Mouse (Mus musculus): ENCODE results near the gene Pla2g10. TPM values are rescaled to one million over a fixed set of nuclear protein-coding genes. Genes with fewer than 3 reads are reported as not detected.
"Not testable (repeated sequence)": the region's sequence is repeated elsewhere in the genome, so short reads cannot be mapped to it uniquely, and the experiment has no call there.

Gene Pla2g10
- total RNA-seq, 2 experiments from 2014 or later: not detected

DNA sequence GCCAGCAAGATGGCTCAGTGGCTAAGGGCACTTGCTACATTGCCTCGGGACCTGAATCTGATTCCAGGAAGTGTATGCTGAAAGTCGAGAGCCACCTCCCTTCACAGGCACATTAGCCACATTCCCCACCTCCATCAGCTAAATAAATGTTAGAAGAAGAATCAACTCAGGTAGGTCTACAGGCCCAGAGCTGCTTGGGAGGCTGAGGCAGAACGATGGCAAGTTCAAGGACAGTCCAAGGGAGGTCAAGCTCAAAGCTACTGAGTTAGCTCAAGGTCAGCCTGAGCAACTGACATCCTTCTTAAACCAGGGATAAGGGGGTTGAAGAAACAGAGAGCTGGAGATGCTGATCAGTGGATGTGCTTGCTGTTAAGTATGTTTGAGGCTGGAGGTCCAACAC is 2.0 kb upstream of the Pla2g10 start:
- no peak for DNase-seq (ENCODE audit: low spot score in 2 of 2)

DNA sequence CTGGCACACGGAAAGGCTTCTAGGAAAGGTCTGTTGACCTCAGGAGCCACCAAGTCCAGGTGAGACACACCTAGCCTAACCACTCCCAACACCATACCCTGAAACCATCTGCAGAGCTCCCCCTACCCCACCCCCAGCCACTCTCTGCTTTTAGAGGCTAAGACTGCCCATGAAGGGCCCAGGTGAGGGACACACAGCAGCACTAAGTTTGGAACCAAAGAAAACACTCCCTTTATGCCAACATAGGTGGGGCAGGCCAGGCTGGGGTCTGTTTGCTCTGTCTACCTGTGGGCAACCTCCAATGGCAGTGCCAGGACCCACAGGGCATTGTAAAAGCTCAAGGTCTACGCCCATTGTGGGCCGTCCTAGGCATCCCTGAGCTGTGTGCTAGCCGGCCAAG is 1.4 kb downstream of the Pla2g10 start:
- DNase-seq (ENCODE audit: low spot score in 2 of 2): no peak

DNA sequence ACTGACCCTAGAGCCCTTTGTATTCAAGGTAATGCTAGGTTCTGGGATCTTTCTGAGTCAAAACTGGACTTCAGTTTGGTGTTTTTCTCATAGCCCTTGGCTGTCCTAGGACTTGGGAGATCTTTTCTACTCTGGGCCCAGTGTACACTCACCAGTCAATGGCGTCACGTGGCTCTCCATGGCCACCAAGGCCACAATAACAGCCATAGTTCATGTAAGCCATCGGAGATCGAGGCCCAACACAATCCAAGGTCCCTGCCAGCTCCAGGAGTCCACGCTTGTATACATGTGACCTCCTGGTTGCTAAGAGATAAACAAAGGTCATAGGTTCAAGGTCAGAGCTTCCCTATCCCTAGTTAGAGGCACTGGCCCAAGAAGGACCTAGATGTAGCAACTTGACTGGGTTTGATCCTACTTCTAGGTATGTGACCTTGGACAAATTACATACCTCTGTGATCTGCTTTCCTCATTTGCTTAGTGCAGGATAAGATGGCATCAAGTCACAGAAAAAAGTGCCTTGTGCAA is 2.9 kb downstream of the Pla2g10 start:
- DNase-seq (ENCODE audit: low spot score in 2 of 2): no peak

DNA sequence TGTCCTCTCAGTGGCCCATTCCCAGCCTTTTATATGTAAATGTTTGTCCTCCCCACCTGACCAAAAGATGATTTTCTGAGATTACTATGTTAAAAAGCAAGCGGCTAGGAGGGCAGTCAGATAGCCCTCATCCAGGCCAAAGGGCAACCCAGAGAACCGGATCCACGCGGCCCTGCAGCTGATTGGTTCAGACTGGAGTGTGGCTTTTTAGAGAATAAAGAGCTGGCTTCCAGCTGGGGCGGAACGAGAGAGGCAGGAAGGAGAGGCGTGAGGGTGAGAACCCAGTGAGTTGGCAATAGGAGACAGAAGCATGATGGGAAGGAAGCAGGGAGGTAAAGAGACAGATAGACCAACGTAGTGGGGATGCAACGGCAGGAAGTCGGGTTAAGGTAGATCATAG is 7.8 kb downstream of the Pla2g10 start:
- DNase-seq (ENCODE audit: low spot score in 2 of 2): no peak

DNA sequence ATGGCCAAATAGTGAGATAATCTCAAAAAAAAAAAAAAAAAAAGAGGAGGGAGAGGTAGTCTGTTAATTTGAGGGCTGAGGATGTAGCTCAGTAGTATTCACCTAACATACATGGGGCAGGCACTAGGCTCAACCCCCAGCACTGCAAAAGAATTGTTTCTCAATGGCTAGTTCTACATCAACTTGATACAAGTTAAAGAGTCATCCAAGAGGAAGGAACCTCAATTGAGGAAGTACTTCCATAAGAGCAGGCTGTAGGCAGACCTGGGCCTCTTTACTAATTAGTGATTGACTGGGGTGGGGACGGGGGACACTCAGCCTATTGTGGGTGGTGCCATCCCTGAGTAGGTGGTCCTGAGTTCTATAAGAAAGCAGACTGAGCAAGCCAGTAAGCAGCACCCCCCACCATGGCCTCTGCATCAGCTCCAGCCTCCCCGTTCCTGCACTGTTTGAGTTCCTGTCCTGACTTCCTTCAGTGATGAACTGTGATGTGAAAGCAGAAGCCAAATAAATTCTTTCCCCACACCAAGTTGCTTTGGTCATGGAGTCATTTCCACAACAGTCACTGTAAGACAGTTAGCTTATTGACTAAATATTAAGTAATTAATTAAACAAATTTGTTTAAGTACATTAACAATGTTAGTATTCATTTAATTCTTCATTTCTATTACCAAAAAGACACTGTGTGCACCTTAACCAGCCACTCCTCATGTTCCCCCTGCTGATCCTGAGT is 13.8 kb downstream of the Pla2g10 start:
- no peak for DNase-seq (ENCODE audit: low spot score in 2 of 2)

DNA sequence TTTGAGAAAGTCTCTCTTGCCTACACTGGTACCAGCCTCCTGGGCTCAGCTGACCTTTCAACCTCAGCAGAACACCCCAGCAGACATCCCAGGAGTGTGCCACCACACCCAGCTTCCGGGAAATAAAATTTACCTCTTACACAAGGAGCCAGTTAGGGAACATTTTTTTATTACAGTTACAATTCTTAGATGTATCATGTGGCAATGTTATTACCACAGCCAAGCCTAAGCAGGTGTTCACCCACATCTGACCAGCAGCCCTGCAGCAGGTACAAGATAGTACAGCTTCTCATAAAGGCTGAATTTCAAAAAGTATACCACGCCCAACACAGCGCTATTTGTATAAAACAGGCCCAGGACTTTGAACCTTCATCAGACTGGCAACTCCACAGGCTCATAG is 15.9 kb downstream of the Pla2g10 start:
- DNase-seq (ENCODE audit: low spot score in 2 of 2): no peak

DNA sequence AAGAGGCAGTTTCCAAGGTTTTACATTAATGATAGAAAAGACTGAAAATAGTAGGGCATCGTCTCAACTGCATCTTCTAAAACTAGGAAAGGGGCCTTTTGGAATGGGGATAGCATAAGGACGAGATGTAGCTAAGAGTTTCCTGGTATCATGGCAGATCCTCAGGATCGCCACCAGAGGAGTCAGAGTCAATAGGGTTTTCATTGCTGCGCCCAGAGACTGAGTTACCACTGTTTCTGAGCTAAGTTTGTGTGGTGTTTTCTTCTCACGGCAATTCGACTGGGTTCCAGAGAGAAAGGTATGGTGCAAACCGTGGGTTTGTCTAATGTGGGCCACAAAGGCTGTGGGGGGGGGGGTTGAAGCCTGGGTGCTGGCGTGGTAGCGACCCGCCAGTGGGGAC is 26.1 kb downstream of the Pla2g10 start:
- DNase-seq (ENCODE audit: low spot score in 2 of 2): no peak

DNA sequence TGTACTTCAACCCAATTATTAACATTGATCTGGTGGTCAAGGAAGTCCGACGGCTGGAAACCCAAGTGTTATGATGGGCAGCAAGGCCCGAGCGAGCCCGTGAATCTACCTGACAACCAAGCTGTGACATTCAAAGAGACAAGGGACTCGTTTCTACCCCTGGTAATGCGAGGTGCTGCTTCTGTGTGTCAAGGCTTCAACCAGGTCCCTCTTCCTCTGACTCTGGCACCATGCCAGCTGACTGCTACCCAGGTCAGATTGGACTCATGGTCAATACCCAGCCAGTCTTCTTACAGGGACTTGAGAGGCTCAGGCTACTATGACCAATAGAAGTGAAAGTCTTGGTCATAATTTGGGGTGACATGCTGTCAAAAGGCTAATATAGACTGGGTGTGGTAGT is 28.6 kb downstream of the Pla2g10 start:
- no peak for DNase-seq (ENCODE audit: low spot score in 2 of 2)

DNA sequence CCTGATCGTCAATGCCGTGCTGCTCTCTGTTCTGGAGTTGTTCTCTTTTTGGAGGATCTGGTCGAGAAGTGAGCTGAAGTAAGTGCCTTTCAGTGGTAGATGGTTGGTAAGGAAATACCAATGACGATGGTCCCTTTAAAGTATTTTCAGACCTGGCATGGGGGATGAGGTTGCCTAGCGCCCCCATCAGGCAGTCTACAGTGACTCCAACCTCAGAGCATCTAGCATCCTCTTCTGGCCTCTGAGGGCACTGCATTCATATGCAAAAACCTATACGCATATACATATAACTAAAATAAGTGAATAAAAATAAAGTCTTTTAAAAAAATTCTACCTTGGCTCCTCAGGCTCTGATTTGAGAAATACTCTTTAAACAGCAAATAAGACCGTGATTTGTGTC is 31.8 kb downstream of the Pla2g10 start:
- no peak for DNase-seq (ENCODE audit: low spot score in 2 of 2)

DNA sequence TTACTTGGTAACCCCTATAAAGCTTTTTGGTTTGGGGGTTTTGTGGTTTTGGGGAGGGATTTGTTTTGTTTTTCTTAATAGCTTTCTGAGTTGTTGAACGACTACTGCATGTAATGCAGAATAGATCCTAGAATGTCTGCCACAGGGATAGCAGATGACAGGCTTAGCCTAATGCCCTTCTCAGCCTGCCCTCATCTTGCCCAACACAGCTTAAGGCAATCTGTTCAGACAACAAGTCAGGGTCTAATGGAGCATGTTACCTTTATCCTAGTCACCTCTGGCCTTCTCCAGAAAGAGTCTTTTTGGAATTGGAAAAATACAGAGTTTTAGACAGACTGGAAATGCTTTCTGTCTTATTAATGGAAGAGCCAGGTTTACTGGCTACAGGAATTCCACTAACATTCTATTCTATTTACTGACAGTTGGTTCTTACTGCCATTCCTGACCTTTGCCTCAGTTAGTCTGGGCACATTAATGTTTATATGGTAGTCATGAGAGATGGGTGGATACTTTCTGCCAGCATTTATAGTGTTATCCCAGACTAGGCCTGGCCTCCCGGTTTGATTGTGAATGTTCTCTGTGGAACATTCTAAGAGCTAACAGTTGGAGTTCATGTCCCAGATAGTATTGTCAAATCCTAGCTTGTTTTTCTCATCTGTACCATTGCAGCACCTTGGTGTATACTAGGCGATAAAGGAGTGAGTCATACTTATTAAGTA is 52.0 kb downstream of the Pla2g10 start:
- DNase-seq (ENCODE audit: low spot score in 2 of 2): no peak

DNA sequence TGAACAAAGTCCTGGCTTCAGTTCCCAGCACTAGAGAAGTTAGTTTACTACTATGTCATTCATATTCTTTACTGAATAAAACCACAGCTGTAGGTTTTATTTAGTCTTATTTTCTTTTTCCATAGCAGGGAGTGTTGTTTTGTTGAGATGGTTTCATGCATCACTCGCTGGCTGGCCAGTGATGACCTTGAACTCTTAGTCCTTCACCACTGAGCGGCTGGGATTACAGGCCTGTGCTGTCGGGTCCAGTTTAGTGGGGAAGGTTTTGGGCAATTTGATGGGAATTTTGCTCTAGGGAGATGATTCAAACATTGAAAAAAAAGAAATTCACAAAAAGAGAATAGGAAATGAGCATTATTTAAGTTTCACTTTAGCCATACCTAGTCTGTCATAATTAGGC is 56.3 kb downstream of the Pla2g10 start:
- DNase-seq (ENCODE audit: low spot score in 2 of 2): no peak

DNA sequence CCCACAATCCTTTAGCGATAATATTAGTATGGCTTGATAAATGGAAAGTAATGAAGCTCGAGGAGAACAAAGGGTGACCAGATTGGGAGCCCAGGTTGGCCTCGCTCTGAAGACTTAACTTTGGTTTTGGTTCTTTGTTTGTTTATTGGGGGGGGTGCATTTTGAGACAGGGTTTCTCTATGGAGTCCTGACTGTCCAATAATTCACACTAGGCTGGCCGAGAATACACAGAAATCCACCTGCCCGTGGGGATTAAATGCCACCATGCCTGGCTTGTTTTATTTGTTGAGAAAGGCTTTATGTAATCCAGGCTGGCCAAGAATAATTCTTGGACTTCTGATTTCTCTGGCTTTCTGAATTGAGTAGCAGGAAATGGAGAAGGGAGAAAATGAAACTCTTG is 57.7 kb downstream of the Pla2g10 start:
- DNase-seq (ENCODE audit: low spot score in 2 of 2): no peak

DNA sequence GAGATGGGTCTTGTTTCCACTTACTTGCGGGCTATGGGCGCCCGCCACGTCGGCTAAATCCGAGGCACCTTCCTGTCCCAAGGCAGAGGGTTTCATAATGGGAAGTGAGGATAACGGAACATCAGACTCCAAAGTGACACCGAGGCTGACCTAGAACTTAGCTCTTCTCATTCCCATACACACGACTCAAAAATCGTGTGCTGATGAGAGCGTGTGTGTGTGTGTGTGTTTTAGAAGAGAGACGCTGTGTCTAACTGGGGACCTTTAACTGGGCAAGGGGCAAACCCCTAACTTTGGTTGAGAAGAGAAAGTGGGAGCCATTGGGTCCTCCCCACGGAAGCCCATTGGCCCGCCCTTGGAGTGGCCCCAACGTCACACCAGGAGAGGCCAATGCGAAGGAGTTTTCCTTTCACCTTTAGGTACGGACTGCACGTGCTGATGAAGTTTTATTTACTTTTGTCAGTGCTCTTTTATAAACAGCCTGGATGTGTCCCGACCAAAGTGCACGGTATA is 58.3 kb downstream of the Pla2g10 start:
- peak; percentile 28 to 39 for DNase-seq (ENCODE audit: low spot score in 2 of 2)

DNA sequence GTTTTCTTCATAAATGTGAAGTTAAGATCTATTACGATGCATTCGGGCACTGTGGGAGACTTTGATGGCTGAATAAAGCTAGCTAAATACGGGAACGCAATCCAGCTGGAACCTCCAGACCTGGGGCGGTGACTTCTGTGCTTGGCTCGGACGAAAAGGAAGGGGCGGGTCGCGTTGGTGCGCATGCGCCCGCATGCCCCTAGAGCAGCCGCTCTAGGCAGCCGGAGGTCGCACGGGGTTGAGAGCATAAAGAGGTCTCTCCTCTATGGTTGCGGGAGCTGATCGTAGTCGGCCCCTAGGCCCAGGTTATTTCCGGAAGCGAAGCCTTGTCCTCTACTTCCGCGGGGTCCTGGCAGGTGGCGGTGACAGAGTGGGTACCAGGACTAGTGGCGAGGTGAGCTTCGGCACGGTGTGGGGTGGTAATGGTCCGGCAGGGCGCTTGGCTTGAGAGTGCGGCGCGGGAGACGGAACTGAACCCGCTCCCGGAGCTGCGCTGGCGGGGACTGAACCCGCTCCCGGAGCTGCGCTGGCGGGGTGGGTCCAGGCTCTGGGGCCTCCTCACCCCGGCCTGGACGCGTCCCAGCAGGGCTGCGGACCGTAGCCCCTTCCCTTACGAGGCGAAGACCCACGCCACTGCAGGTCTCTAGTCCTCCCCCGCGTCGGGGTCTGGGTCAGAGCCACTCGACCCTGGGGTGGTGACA is 58.9 kb downstream of the Pla2g10 start, which contains the start of the genes Bfar and 3110001I22Rik:
Gene Bfar (plus strand): TSS at position 174 of the 701 bp plus-strand sequence.
Gene 3110001I22Rik (plus strand): TSS at position 245 of the 701 bp plus-strand sequence.
- peak; percentile 83 to 93 for DNase-seq (ENCODE audit: low spot score in 2 of 2)

DNA sequence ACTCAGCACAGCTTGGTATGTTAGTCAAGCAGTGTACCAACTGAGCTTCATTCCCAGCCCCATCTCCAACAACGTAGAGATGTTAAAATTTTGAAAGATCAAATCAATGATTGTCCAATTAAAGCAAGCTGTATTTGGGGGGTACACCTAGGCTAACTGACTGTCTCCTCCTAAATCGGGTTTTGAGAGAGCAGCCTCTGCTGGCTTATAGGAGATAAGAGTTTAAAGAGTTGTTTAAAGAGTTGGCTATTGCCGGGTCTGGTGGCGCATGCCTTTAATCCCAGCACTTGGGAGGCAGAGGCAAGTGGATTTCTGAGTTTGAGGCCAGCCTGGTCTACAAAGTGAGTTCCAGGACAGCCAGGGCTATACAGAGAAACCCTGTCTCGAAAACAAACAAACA is 59.9 kb downstream of the Pla2g10 start:
- not testable (repeated sequence) for DNase-seq (ENCODE audit: low spot score in 2 of 2)

DNA sequence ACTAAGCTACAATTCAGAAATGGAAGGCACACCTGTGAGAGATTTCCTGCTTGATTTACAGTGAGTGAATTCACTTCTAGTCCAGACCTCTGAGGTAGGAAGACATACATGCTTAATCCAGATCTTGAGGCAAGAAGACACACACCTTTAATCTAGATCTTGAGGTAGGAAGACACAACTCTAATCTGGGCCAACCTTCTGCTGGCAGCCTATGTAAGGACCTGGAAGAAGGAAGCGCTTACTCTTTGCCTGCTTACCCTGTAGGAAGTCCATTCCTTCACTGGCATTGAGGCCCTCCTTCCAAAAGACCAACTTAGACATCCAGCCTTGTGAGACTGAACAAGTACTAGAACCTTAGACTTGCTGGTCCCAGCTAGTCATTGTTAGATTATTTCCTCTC is 61.5 kb downstream of the Pla2g10 start:
- no peak for DNase-seq (ENCODE audit: low spot score in 2 of 2)

DNA sequence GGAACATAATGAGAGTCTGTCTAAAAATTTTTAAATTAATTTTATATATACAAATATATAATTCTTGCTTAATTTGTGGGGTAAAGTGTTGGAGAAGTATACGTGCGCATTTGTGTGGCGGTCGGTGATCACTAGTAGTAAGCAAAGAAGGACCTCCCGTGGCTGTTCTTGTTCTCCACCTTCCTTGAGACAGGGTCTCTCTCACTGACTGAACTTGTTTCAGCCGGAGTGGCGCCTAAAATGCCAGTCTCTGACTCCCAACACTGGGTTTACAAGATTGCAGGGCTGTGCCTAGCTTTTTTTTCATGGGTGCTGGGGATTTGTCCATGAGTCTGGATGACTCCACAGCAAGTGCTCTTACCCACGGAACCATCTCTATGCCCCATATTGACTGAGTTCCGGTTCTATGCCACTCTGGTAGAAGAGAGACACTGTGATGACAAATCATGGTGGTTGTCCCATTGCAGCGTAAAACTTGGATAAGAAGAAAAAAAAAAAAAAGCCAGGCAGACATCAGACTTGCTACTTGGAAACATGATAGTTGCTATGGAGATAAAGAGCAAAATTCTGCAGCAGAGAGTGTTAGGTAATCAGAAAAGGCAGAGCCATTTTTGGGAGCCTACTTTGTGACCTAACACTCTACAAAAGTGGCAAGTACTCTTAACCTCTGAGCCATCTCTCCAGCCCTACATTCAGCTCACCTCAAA is 62.2 kb downstream of the Pla2g10 start:
- no peak for DNase-seq (ENCODE audit: low spot score in 2 of 2)

DNA sequence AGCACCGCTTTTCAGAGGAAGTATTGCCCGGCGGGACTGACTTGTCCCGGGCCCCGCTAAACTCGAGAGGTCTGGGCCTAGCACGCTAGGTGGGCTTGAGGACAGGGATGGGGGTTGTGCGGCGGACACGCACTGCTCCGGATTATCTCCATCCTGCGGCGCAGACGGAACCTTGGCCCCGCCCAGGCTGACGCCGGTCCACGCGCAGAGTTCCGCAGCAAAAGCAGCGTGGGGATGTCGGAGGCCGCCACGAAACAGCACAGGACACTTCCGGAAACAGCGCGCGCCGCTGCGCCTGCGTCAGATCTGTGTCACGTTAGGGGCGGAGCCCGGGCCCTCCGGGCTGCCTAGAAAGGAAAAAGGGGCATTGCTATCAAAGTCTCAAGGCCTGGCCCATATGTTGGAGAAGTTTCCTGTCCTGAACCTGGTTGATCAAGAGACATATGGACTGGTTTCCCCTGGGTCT is 62.9 kb downstream of the Pla2g10 start, which contains the start of gene Parn:
Gene Parn (minus strand): TSS at position 293 of the 466 bp plus-strand sequence.
- DNase-seq (ENCODE audit: low spot score in 2 of 2): peak; percentile 90 to 95

Measured in layer of hippocampus, postnatal 14 days (tissue).